Mouse (Mus musculus) layer of hippocampus, postnatal 14 days (tissue): ENCODE data around the gene Zfp467. TPM values are rescaled to one million over a fixed set of nuclear protein-coding genes. Genes with fewer than 3 reads are reported as not detected.

ENCODE experiments used
- DNase-seq, 2 experiments: peaks; one replicate each; pipeline ENCODE4 v3.0.0; 2021 to 2022; ENCODE audit warnings: low spot score in 2 of 2, mixed read lengths in 1 of 2
- long read RNA-seq, 2 experiments: library from polyadenylated mRNA; stranded (forward); transcript quantifications; one replicate each; pipeline ENCODE4 v2.0.0; 2021
- total RNA-seq, 2 experiments: library from RNA; stranded (reverse); gene quantifications; 2 replicates each; pipeline ENCODE4 v1.2.3; 2021

Zfp467 gene
- total RNA-seq: 10 to 100 TPM; 19.0 to 20.0 TPM
- long read RNA-seq, experiment 1, partial matches to known transcripts: 1 of 16 reads
- long read RNA-seq, experiment 1, other reads (novel, unspliced or antisense): 8 of 16 reads
- long read RNA-seq, experiment 2, partial matches to known transcripts: 0 of 14 reads
- long read RNA-seq, experiment 2, other reads (novel, unspliced or antisense): 8 of 14 reads

- DNase-seq: peak; percentile 37
Measured at GRCm38 (mm10) chr6:48445181-48446101, at the start of gene Zfp467. Zfp467 (minus strand) TSS chr6:48445825.

- no peak for DNase-seq
Measured at GRCm38 (mm10) chr6:48493136-48493730, 47.6 kb upstream of the Zfp467 start.

DNA sequence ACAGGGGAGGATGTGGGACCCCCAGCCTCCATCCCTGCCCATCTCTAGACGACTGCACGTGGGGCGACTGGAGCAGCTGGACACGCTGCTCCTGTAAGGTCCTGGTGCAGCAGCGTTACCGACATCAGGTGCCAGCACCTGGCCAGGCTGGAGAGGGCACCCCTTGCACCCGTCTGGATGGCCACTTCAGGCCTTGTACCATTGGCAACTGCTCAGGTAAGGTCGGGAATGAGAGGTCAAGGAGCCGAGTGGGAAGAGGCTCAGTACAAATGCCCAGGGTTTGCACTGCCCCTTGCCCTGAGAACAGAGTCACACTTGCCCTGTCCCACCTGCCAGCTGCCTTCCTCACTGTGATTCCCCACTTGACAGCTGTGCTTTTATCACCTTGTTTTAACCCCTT is 45.7 kb upstream of the Zfp467 start:
- DNase-seq: no peak

DNA sequence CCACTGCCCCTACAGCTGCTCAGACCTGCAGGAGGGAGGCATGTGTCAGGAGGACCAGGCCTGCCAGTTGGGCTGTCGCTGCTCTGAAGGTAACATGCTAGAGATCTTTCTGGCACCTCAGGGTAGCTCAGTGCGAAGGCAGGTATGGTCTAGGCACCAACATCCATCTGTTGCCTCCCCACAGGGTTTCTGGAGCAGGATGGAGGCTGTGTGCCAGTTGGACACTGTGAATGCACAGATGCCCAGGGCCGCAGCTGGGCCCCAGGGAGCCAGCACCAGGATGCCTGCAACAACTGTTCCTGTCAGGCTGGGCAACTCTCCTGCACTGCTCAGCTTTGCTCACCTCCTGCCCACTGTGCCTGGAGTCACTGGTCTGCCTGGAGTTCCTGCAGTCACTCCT is 44.1 kb upstream of the Zfp467 start:
- DNase-seq: no peak

GRCm38 (mm10) chr6:48487747-48488725 is 42.4 kb upstream of the Zfp467 start:
- DNase-seq: no peak

- DNase-seq: no peak
Measured at GRCm38 (mm10) chr6:48482501-48482900, 36.9 kb upstream of the Zfp467 start.

- no peak for DNase-seq
Measured at GRCm38 (mm10) chr6:48478446-48478845, 32.8 kb upstream of the Zfp467 start.

DNA sequence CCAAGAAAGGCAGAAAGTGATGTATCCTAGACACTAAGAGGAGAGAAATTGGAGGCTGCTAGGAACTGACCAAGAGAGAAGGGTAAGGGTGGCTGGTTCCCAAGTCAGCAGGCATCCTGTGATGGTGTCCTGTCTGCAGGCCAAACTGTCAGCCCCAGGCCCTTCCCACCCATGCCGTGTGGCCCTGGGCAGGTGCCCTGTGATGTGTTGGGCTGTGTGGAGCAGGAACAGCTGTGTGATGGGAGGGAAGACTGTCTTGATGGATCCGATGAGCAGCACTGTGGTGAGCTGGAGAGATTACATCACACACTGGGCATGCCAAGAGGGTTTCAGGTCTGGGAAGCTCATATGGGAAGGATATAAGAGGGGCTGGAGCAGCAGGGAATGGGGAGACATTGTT is 25.1 kb upstream of the Zfp467 start:
- DNase-seq: no peak

DNA sequence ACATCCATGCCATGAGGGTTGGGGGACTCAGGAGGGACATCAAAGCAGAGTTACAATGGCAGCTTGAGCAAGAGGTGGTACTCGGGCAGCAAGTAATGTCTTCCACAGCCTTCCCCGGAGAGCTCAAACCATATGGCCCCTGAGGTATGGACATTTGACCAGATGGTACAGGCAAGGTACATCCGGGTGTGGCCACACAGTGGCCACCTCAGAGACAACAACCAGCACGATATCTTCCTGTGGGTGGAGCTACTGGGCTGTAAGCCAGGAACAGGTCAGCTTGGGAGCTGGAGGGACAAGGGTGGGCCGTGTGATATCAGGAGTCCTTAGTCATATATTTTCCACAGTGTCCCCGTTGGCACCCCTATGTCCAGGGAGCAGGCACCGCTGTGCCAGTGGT is 21.9 kb upstream of the Zfp467 start:
- DNase-seq: no peak

- DNase-seq: no peak
Measured at GRCm38 (mm10) chr6:48466715-48467114, 21.1 kb upstream of the Zfp467 start.

GRCm38 (mm10) chr6:48464966-48465679 is 19.5 kb upstream of the Zfp467 start:
- DNase-seq: no peak

GRCm38 (mm10) chr6:48452771-48453170 is 7.1 kb upstream of the Zfp467 start:
- DNase-seq: no peak

GRCm38 (mm10) chr6:48452151-48452550 is 6.5 kb upstream of the Zfp467 start:
- no peak for DNase-seq

- no peak for DNase-seq
Measured at GRCm38 (mm10) chr6:48448527-48448926, 2.9 kb upstream of the Zfp467 start.

DNA sequence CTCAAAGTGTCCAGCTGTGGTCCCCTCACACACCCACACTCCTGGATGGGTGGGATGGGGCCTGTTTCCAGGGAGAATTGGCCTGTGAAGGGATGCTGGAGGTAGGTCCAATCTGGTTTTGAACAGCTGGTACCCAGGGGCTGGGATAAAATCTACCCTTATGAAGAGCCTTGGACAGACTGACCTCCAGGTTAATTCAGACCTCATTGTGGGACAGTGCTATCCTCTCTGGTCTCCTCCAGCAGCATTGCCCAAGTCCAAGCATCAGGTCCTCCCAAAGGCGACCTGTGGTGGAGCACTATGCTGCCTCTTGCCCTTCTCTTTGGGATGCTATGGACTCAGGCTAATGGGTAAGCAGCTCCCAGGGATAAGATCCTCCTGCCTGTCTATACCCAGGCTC is 2.3 kb upstream of the Zfp467 start, which contains the start of gene Sspo:
Gene Sspo (plus strand): TSS at position 301 of the 400 bp plus-strand sequence.
- DNase-seq: no peak

DNA sequence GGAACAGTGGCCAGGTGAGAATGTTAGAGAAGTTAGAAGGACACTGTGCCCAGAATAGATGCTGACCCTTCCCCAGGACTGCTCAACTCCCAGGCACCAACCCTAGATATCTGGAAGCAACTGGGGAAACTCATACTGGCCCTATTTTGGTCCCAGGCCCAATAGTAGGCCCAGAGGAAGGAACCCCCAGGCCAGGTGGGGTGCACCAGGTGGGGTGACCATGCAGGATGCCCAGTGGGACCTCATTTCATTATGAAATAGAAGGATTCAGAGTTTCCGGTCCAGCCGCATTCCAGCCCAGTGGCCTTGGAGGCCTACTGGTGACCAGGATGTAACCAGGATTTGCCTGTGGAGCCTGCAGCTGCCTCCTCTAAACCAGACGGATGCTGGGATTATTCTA is 1.3 kb upstream of the Zfp467 start:
- no peak for DNase-seq

- DNase-seq: no peak
Measured at GRCm38 (mm10) chr6:48446256-48446655, 631 bp upstream of the Zfp467 start.

DNA sequence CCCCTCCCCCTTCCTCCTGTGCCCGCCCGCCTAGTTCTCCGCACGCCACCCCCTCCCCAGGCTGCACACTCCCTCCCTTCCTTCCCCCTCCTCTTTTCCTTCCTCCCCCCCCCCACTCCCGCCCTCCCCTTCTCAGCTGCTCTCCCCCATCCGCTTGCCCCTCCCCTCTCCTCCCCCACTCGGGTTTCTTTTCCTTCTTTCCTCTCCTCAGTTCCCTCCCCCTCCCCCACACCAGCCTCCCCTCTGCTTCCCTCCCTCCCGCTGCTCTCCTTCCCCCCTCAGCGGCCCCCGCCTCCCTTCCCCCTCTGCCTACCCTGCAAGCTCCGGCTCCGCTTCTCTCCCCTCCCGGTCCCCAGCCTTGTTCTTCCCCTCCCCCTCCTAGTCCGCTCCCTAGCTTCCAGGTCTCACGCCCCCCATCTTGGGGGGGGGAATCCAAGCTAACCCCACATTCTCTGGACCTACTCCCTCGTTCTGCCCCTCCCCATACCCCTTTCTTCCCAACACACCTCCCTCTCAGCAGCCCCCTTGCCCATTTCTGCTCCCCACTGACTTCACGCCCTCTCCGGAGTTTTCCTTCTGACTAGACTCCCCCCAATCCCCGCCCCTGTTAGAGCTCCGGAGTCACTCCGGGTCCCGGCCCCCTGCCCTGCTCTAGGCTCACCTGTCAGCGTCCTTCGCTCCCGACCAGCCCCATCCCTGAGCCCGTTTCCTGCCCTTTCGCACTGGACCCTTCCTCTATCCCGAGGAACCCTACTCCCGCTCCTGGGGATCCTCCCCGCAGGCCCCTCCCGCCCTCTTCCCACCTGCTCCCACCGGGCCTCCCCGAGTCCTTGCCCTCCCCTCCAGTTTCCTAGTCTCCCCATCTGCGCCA is 1.1 kb downstream of the Zfp467 start:
- DNase-seq: peak in 1 of 2 experiments; percentile 57
